Mouse (Mus musculus): ENCODE results near the gene Dock1.

GRCm38 (mm10) chr7:134729348-134729747 lies 58.9 kb downstream of the Dock1 start:
- TF ChIP-seq POLR2A (IDR thresholded peaks at IDR 0.05; ENCODE audit: low read depth, low read length): no peak
- TF ChIP-seq CTCF (IDR thresholded peaks at IDR 0.05; ENCODE audit: borderline replicate concordance, insufficient read depth, low read length): no peak

Data from embryonic fibroblast, embryonic 13.5 days (primary cell).